Mouse (Mus musculus) testis, postnatal 10 days (tissue): ENCODE measurements around the gene Gm867.

Source experiments
- DNase-seq: peaks from one replicate; pipeline ENCODE4 v3.0.0; 2021; ENCODE audit warnings: low spot score

Gm867 gene

DNA sequence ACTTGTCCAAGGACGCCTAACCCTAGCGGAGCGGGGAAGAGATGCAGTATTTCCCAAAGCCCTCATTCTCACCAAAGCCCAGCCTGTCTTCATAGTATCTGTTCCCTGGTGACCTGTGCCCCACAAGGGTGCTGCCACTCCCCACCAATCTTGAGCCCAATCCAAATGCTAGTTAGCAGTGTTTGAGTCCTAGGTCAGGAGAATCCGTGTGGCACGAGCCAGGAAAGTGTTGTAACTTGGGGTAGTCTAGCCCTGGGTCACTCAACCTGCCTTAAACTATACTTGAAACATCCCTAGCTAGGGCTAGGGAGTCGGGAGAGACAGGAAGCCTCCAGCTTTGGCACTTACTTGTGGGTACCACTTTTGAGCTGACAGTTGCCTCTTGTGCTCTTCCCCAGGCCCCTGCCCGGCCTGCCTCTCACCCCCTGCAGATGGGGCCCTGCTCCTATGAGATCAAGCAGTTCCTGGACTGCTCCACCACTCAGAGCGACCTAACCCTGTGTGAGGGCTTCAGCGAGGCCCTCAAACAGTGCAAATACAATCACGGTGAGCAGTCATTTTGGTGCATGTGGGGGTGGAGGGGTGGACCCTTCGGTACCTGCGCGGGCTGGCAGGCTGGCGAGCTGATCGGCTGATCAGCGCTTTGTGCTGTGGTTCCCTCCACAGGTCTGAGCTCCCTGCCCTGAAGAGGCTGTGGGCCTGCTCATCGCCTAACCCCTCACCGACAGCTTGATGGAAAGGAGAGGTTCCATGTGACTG, 3.4 kb downstream of the Gm867 start:
- DNase-seq: no peak

DNA sequence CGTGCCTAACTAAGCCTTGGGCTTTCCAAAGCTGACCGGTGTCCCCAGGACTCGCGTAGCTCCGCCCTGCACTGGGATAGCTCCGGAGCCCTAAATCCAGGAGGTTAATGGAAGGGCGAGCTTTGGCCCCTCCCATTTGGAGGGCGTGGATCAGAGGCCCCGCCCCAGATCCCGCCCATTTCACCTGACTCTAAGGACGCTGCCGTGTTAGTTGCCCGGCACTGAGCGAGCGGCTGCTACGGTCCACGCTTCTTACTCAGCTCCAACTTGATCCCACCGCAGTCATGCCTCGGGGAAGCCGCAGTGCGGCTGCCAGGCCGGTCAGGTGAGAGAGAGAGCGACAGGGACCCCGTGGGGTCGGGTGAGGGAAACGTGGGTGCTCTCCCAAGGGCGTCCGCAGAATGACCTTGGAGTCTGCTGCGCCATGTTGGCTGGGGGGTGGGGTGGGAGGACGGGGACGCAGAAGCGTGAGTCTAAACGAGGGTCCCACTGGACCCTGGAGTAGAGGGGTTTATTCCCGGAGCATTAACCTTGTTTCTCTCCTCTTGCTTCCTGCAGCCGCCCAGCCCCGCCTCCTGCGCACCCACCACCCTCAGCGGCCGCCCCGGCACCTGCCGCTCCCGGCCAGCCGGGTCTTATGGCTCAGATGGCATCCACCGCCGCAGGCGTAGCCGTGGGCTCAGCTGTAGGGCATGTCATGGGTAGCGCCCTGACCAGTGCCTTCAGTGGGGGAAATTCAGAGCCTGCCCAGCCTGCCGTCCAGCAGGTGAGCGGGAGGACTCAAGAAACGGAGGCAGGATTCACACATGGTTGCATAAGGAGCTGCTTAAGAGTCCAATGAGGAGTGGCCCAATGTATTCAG, 4.6 kb downstream of the Gm867 start, which contains the start of gene Mmp11:
Mmp11 (minus strand) TSS at position 817 of the 862 bp plus-strand sequence.
- peak; percentile 86 for DNase-seq

- DNase-seq: no peak
These were observed 5.5 kb downstream of the Gm867 start for GRCm38 (mm10) chr10:75934991-75935390.

DNA sequence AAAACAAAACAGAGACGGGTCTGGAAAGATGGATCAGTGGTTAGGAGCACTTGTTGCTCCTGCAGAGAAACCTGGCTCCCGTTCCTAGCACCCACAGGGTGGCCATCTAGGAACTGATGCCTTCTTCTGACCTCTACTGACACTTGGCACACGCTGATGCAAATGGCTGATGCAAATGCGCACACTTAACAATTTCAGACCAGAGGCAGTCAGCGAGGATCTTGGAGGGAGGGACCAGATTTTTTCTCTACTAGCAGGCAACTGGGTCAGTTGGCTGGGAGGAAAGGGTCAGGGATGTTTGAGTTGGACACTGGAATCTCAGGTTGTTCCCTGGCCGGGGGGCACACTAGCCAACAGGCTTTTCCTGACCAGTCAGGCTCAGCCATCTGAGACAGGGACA, 7.6 kb downstream of the Gm867 start, which contains the start of gene Chchd10:
Chchd10 (plus strand) TSS at position 240 of the 400 bp plus-strand sequence.
- no peak for DNase-seq

GRCm38 (mm10) chr10:75932081-75932678, 8.3 kb downstream of the Gm867 start:
- peak; percentile 84 for DNase-seq

GRCm38 (mm10) chr10:75931311-75931710, 9.2 kb downstream of the Gm867 start:
- DNase-seq: no peak

DNA sequence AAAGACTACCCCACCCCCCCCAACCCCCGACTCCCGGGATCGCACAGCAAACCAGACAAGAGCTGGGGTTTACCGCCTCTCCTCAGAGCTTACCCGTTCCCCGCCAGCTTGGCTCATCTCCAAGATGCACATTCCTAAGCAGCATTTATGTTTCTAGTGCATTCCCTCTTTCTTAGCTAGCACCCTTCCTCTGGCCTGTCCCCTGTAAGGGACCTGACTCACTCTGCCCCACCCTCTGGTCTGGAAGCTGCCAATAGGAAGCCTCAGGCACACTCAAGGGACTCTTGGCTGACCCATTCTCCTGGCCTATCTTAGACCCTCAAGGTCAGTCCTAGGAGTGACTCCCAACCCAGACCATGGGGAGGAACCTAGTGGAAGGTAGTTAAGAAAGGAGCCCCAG, 10.2 kb downstream of the Gm867 start:
- peak; percentile 70 for DNase-seq

- DNase-seq: no peak
These were observed 14.1 kb downstream of the Gm867 start for GRCm38 (mm10) chr10:75926396-75926795.

- DNase-seq: no peak
These were observed 16.1 kb downstream of the Gm867 start for GRCm38 (mm10) chr10:75924324-75924723.

GRCm38 (mm10) chr10:75921726-75922560, 18.5 kb downstream of the Gm867 start:
- no peak for DNase-seq

DNA sequence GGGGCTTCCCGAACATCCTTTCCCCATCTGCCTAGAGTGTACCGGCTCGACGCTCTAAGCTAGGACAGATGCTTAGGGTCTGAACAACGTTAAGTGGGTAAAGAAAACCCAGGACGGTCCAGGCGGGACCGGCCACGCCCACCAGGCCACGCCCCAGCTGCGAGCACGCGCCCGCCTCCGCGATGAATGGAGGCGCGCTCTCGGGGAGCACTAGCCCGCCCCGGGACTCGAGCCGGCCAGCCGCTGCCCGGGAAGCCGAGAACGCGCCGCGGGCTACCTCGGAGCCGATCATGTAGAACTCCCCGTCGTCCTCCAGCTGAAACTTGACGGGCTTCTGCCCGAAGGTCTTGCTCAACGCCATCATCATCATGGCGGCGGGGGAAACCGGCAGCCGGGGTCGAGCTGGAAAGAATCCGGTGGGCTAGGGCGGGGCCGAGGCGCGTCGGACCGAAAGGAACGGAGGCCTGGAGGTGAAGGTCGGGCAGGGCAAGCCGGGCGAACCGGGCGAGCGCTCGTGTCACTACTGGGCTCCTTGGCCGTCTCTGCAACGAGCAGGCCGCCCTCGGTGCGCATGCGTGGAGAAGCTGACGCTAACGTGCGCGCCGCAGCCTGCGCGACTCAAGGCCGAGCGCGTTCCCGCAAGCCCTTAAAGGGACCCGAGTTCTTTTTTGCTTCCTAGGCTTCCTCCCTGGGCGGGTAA, 19.3 kb downstream of the Gm867 start, which contains the start of gene Smarcb1:
Smarcb1 (minus strand) TSS at position 592 of the 700 bp plus-strand sequence.
- DNase-seq: peak; percentile 97

DNA sequence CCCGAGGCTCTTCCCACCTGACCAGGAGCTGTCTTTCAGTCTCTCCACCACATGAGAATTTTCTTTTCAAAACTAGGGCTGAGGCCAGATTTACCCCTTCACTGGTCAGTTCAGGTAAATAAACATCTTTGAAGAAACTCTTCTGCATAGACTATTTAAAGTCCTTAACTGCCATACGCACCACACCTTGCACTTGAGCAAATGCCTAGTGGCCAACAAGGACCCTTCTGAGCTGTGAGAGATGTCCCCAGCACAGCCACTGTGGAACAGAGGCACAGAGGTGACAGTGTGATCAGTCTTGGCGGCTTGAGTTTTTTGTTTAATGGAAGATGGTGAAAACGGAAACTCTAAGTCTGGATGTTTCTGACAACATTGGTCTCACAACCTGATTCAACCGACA, 21.4 kb downstream of the Gm867 start:
- no peak for DNase-seq

- no peak for DNase-seq
These were observed 23.6 kb downstream of the Gm867 start for GRCm38 (mm10) chr10:75916840-75917239.

DNA sequence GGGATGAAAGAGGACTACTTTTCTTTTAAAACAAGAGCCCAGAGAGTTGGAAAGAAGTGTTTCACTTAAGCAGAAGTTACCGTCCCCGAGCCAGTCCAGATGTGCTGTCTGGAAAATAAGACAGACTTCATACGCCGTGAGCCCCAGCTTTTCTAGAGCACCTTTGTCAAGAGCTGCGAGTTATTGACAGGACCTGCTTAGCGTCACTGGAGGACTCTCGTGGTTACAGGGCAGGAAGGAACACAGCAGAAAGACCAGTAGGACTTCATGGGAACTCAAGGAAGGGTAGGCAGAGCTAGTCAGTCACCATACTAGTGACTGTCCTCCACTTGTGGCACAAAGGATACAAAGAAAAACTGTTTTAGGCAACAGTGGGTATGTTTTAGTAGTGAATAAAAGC, 24.9 kb downstream of the Gm867 start:
- no peak for DNase-seq

- no peak for DNase-seq
These were observed 27.4 kb downstream of the Gm867 start for GRCm38 (mm10) chr10:75913013-75913589.

- DNase-seq: no peak
These were observed 29.8 kb downstream of the Gm867 start for GRCm38 (mm10) chr10:75910698-75911097.

DNA sequence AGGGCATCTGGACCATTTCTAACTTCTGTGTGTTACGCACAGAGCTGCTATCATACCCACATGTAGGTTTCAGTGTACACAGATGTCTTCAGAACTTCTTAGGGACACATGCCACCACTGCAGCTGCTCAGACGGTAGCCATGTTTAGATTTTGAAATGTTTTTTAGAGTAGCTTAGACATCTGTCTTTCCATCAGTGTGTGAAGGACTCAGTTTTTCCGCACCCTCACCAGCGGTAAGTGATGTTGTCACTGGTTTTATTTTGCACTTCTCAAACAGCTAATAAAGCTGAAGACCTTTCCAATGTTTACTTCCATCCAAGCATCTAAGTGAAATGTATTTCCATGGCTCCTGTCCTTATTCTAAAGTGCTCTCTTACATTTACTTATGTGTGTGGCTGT, 33.6 kb downstream of the Gm867 start:
- DNase-seq: no peak

DNA sequence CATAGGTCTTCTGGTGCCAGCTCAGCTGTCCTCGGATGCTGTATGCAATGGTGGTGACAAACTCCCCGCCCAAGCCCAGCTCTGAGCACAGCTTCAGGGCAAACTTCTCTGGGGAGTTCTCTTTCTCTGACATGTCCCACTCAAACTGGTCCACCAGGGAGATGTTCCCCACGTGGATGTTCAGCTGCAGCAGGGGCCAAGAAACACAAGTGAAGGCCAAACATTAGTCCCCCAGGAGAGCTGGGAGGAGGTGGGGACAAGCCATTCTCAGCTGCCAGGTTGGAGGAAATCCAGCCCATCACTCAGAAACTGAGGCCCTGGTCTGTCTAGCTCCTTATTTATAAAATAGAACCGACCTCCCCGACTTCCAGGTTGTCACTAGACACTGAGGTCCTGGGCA, 36.1 kb downstream of the Gm867 start:
- DNase-seq: no peak

- peak; percentile 61 for DNase-seq
These were observed 41.6 kb downstream of the Gm867 start for GRCm38 (mm10) chr10:75898846-75899245.

GRCm38 (mm10) chr10:75898039-75898564, 42.4 kb downstream of the Gm867 start:
- no peak for DNase-seq
